Mouse (Mus musculus) C2C12 (cell line): Measurements from ENCODE around the gene Ddah1. TPM values are rescaled to one million over a fixed set of nuclear protein-coding genes. Genes with fewer than 3 reads are reported as not detected.

ENCODE experiments used
- H3K27me3 ChIP-seq: one replicate; pipeline ENCODE4 v1.6.1; 2011; ENCODE audit not compliant: control insufficient read depth, insufficient read depth, insufficient read length
- H3K36me3 ChIP-seq: one replicate; pipeline ENCODE4 v1.6.1; 2011; ENCODE audit not compliant: control insufficient read depth, insufficient read depth
- H3K4me3 ChIP-seq: one replicate; pipeline ENCODE4 v1.5.1; 2011; ENCODE audit warnings: mild to moderate bottlenecking, control low read depth; ENCODE audit not compliant: poor library complexity, insufficient read depth, severe bottlenecking
- H3K79me2 ChIP-seq: one replicate; pipeline ENCODE4 v1.6.1; 2011; ENCODE audit not compliant: control insufficient read depth, insufficient read depth
- H3K79me3 ChIP-seq: one replicate; pipeline ENCODE4 v1.6.1; 2011; ENCODE audit warnings: low read depth, control low read depth
- H3ac ChIP-seq: one replicate; pipeline ENCODE3; 2011; ENCODE audit warnings: low read depth; ENCODE audit not compliant: control insufficient read depth, insufficient read length
- CEBPB ChIP-seq: IDR thresholded peaks from one replicate; pipeline ENCODE4 v1.6.1; 2011; ENCODE audit warnings: low read depth, mild to moderate bottlenecking, control low read depth, moderate library complexity
- CTCF ChIP-seq: IDR thresholded peaks from one replicate; pipeline ENCODE4 v1.5.1; 2011; ENCODE audit not compliant: control insufficient read depth, insufficient read depth, insufficient read length
- FOSL1 ChIP-seq: IDR thresholded peaks from one replicate; pipeline ENCODE4 v1.8.0; 2011; ENCODE audit warnings: mild to moderate bottlenecking, low read length; ENCODE audit not compliant: poor library complexity, insufficient read depth, severe bottlenecking
- MAX ChIP-seq: IDR thresholded peaks from one replicate; pipeline ENCODE4 v1.6.1; 2011; ENCODE audit warnings: mild to moderate bottlenecking, control low read depth
- MYOD1 ChIP-seq: IDR thresholded peaks from one replicate; pipeline ENCODE4 v1.6.1; 2011; ENCODE audit warnings: low read depth; ENCODE audit not compliant: control insufficient read depth, insufficient read length
- MYOG ChIP-seq: IDR thresholded peaks from one replicate; pipeline ENCODE4 v1.6.1; 2011; ENCODE audit not compliant: control insufficient read depth, insufficient read length; ENCODE audit errors: extremely low read depth
- USF1 ChIP-seq: IDR thresholded peaks from one replicate; pipeline ENCODE4 v1.6.1; 2011; ENCODE audit warnings: low read depth, mild to moderate bottlenecking, control low read depth, moderate library complexity
- polyA plus RNA-seq: library from polyadenylated mRNA; unstranded; fragments of >200 nt; fragmentation: generic; extraction: Trizol; gene quantifications from one replicate; pipeline ENCODE4 v1.2.1, GENCODE M21; 2012; ENCODE audit warnings: missing spikeins

Gene Ddah1
- polyA plus RNA-seq, 1 experiment, result 15.8 TPM

DNA sequence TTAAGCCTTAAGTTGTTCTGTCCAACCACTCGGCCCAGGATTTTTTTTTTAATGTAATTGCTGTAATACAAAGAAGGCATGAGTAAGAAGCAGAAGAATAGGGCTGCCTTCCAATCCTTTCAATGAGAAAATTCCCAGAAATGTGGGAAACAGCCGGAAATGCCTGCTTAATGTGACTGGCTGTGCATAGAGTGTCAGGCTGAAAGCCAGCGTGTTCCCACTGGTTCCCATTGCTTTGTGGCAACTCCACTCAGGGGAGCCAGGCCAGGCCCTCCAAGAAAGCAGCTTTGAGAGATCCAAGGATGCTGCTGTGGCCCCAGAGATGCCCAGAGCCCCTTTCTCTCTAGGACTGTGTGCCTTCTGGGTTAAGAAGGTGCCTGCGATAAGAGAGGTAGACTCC, 126.9 kb downstream of the Ddah1 start:
- H3K4me3 ChIP-seq, result no peak overlapping the region
- no peaks in the 10 kb centered on the region for H3K79me2 ChIP-seq
- H3K79me3 ChIP-seq, result no peaks in the 10 kb centered on the region
- no peaks in the 10 kb centered on the region for H3K36me3 ChIP-seq
- no peak overlapping the region for H3ac ChIP-seq
- H3K27me3 ChIP-seq, result no peaks in the 10 kb centered on the region
- TF ChIP-seq MYOD1 (no peak), USF1 (no peak), CTCF (no peak), CEBPB (no peak), MAX (no peak), FOSL1 (no peak), MYOG (no peak)

DNA sequence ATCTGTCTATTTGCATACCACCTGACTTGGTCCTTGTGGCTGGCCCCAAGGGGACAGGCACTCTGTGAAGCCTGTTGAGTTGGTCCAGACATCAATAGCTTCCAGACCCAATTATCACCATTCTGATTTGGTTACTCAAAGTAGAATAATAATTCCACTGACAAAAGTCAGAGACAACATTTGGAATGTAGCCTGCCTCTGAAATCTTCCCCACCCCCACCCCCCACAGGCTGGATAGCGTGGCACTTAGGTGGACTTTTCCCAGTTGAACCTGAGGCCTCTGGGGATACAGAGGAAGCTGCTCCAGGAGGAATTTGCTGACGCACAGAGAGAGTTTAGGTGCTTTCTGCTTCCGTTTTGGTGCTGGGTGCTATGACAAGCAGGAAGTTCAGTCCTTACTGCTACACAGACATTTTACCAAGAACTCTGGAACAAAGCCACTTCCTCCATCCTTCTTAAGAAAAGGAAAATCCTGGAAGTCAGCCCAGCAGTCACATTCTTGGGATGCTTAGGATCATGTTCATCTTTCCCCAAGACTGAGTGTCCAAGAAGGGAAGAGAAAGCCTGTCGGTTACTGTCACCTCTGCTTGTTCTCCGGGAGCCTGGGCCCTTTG, 127.5 kb downstream of the Ddah1 start:
- no peak for TF ChIP-seq USF1
- no peak for TF ChIP-seq MYOD1
- TF ChIP-seq CEBPB, result no peak
- TF ChIP-seq FOSL1, result no peak
- no peak for TF ChIP-seq CTCF
- TF ChIP-seq MAX, result no peak
- no peak for TF ChIP-seq MYOG
- Histone ChIP-seq H3K27me3 (no peaks in the 10 kb centered on the region), H3K36me3 (no peaks in the 10 kb centered on the region), H3K79me3 (no peaks in the 10 kb centered on the region), H3K4me3 (no peak overlapping the region), H3K79me2 (no peaks in the 10 kb centered on the region), H3ac (no peak overlapping the region)

DNA sequence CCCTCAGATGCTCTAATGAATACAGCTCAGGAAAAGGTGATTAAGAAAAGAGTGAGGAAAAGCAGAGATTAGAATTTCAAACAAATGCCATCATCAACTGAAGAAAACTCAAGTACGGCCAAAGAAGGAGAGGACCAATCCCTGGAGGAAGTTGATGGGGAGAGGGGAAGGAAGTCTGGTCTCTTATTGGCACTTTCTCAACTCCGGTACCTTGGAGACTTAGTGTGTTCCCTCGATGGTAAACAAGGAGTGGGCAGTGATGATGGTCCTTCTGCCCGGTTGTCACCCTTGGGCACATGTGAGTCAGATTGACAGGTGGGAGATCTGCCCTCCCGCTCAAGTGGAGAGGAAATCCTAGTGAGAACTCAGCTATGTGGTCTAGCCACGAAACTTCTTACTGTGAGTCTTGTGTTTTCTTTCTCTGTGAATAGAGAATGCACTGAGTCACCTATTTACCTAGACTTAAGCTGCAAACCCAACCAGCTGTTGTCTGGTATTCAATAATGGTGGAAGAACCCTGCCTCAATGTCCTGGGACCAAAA, 129.0 kb downstream of the Ddah1 start:
- TF ChIP-seq CTCF (no peak), CEBPB (no peak), MAX (no peak), USF1 (peak; percentile 3), FOSL1 (no peak), MYOG (no peak), MYOD1 (peak; percentile 94)
- no peaks in the 10 kb centered on the region for H3K27me3 ChIP-seq
- no peaks in the 10 kb centered on the region for H3K79me2 ChIP-seq
- H3K4me3 ChIP-seq, result no peak overlapping the region
- H3K36me3 ChIP-seq, result no peaks in the 10 kb centered on the region
- no peak overlapping the region for H3ac ChIP-seq
- H3K79me3 ChIP-seq, result no peaks in the 10 kb centered on the region

DNA sequence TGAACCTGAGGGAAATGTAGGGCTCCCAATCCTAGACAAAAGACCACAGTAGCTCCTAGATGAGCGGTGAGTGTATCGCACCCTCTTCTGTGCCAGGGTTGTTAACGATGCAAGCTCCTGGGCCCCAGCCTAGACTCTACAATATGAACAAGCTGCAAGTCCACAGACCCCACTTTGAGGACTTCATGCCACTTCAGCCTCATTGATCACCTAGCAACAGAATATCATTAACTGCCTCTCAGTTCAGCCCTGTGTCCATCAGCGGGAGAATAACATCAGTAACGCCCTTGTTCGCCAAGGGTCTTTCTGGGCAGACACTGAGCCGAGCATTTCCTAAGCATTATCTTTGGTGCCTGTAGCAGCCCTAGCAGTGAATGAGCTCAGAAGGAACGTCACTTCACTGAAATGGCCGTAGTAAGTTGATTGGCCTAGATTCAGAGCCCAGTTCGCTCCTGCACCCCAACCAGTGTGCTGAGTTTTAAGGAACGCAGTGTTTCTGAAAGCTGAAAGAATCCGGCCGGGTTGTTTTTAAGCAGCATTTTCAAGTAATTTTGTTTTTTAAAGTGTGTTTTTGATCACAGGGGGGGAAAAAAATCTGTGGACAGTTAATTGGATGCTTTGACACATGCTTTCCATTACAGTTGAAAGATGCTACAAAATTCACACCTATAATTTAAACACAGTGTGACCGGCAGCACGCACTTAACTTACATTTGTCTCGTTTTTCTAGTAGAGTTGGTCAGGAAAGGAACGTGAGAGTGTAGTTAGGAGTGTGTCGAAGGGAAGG, 132.1 kb downstream of the Ddah1 start:
- Histone ChIP-seq H3K79me2 (no peaks in the 10 kb centered on the region), H3K79me3 (no peaks in the 10 kb centered on the region), H3K4me3 (no peak overlapping the region), H3K27me3 (no peaks in the 10 kb centered on the region), H3ac (no peak overlapping the region), H3K36me3 (no peaks in the 10 kb centered on the region)
- TF ChIP-seq USF1 (no peak), MYOD1 (no peak), CTCF (no peak), CEBPB (no peak), FOSL1 (no peak), MAX (no peak), MYOG (no peak)

DNA sequence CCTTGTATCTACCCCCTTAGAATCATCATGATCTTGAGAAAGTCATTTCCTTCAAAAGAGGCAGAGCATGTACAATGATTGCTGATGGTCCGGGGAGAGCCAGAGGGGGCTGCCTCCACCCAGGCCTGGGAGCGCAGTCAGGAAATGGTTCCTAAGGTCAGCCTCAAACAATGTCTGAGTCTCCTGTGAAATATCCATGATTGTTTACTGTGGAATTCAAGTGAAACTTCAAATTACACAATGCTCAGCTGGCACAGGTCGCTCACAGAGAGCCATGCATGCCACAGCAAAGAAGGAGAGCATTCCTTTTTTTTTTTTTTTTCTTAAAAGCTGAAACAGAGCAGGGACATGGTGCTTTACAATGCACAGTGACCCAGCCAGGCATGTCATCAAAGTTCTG, 134.0 kb downstream of the Ddah1 start:
- Histone ChIP-seq H3K79me3 (no peaks in the 10 kb centered on the region), H3K36me3 (no peaks in the 10 kb centered on the region), H3ac (no peak overlapping the region), H3K79me2 (no peaks in the 10 kb centered on the region), H3K27me3 (no peaks in the 10 kb centered on the region), H3K4me3 (no peak overlapping the region)
- TF ChIP-seq CEBPB (peak; percentile 3), USF1 (no peak), MAX (no peak), CTCF (no peak)
